In the genomic region with DNA sequence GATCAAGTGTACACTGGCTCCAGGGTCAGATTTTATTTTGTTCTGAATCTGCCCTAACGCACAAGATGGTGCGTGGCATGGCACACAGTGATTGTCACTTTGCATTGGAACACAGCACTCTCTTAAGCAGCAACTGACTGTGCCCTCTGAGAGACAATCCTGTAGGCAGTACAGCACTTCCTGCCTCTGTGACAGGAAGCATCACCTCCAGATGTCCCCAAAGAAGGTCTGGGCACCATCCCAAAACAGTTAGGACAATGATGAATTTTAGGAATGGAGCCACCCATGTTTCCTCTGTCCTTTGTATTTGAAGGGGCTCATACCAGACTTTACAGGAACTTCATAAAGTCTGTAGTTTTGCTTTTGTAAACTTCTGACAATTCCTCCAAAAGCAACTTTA, we compare ENCODE assay signal across 7 mouse cellular contexts. TPM values are rescaled to one million over a fixed set of nuclear protein-coding genes. Genes with fewer than 3 reads are reported as not detected.
A peak's percentile ranks its signal among the peaks of the same experiment; 100 is the strongest.
DNase-seq lines count a peak whose midpoint lies in the region; ATAC-seq and TF ChIP-seq lines count a peak whose summit lies in the region.

No protein-coding gene starts in this region.

- TF ChIP-seq CTCF in stomach, postnatal 0 days (IDR thresholded peaks at IDR 0.05; ENCODE audit: low read depth), result no peak
- TF ChIP-seq CTCF in heart, postnatal 0 days (IDR thresholded peaks at IDR 0.05; ENCODE audit: low read depth), result no peak

- no peaks in the 10 kb centered on the region for H3K27me3 ChIP-seq in stomach, embryonic 14.5 days (ENCODE audit: control insufficient read depth, insufficient read depth, low read length)
- no peaks in the 10 kb centered on the region for H3K27me3 ChIP-seq in stomach, postnatal 0 days (ENCODE audit: control insufficient read depth, insufficient read depth, low read length)
- H3K27me3 ChIP-seq in heart, postnatal 0 days (ENCODE audit: control insufficient read depth, insufficient read depth, low read length), result no peaks in the 10 kb centered on the region

- 89% methylated on average over 2 of the region's 2 CpGs for WGBS in stomach, embryonic 14.5 days
- WGBS in stomach, postnatal 0 days, result 83% methylated on average over 2 of the region's 2 CpGs
- WGBS in heart, postnatal 0 days, result 63% methylated on average over 2 of the region's 2 CpGs

- H3K27ac ChIP-seq in stomach, embryonic 14.5 days (ENCODE audit: low read length), result no peak overlapping the region
- H3K27ac ChIP-seq in stomach, postnatal 0 days (replicated peaks), result no peak overlapping the region
- peak overlapping the region; percentile 58 for H3K27ac ChIP-seq in heart, postnatal 0 days (ENCODE audit: low read depth)

- no peak for TF ChIP-seq EP300 in stomach, postnatal 0 days (optimal IDR thresholded peaks at IDR 0.05)
- no peak for TF ChIP-seq EP300 in heart, postnatal 0 days (IDR thresholded peaks at IDR 0.05; ENCODE audit: low read depth)

- no peaks in the 10 kb centered on the region for H3K36me3 ChIP-seq in stomach, embryonic 14.5 days (ENCODE audit: control insufficient read depth, insufficient read depth, low read length)
- H3K36me3 ChIP-seq in stomach, postnatal 0 days (ENCODE audit: control insufficient read depth, insufficient read depth, low read length), result no peaks in the 10 kb centered on the region
- no peaks in the 10 kb centered on the region for H3K36me3 ChIP-seq in heart, postnatal 0 days (replicated peaks; ENCODE audit: control insufficient read depth, insufficient read depth, low read length)

- no peaks in the 10 kb centered on the region for H3K9me3 ChIP-seq in stomach, embryonic 14.5 days (ENCODE audit: control insufficient read depth, low read depth, low read length)
- no peaks in the 10 kb centered on the region for H3K9me3 ChIP-seq in stomach, postnatal 0 days (ENCODE audit: control insufficient read depth, low read length)
- no peaks in the 10 kb centered on the region for H3K9me3 ChIP-seq in heart, postnatal 0 days (replicated peaks; ENCODE audit: control insufficient read depth, low read length)

- 0 out of 2 replicates have a peak, but pooled peaks have one; percentile 37 for ATAC-seq in stomach, embryonic 14.5 days (ENCODE audit: insufficient number of reproducible peaks, insufficient read depth, low FRiP score, low read depth)
- no peak for ATAC-seq in stomach, postnatal 0 days (ENCODE audit: low FRiP score, low TSS enrichment)
- peak; percentile 61; the same call in 1 of the 2 replicates for ATAC-seq in heart, postnatal 0 days (ENCODE audit: insufficient read depth, low read depth)

- DNase-seq in stomach, postnatal 0 days (ENCODE audit: low spot score), result no peak
- DNase-seq in heart, postnatal 0 days (ENCODE audit: low spot score), result peak; percentile 45
- DNase-seq in kidney, postnatal 36 days, result peak; percentile 64 to 82
- no peak for DNase-seq in testis, postnatal 14 days (ENCODE audit: low spot score)
- no peak for DNase-seq in right cerebral cortex, postnatal 36 days (ENCODE audit: low spot score in 2 of 2)
- DNase-seq in urinary bladder, adult 18-20 months (ENCODE audit: low spot score in 2 of 2), result no peak

- no peak overlapping the region for H3K4me2 ChIP-seq in stomach, embryonic 14.5 days (replicated peaks; ENCODE audit: low read depth, low read length)
- no peak overlapping the region for H3K4me2 ChIP-seq in stomach, postnatal 0 days (replicated peaks; ENCODE audit: low read depth)
- H3K4me2 ChIP-seq in heart, postnatal 0 days (ENCODE audit: low read depth, low read length), result no peak overlapping the region

- 0 out of 2 replicates have a peak, but pooled peaks cover 4% of the 10 kb centered on the region for H3K4me1 ChIP-seq in stomach, embryonic 14.5 days (ENCODE audit: control insufficient read depth, insufficient read depth, low read length)
- H3K4me1 ChIP-seq in stomach, postnatal 0 days (replicated peaks; ENCODE audit: control insufficient read depth, insufficient read depth), result no peaks in the 10 kb centered on the region
- peaks cover 48% of the 10 kb centered on the region for H3K4me1 ChIP-seq in heart, postnatal 0 days (ENCODE audit: control insufficient read depth, insufficient read depth)

- H3K9ac ChIP-seq in stomach, embryonic 14.5 days (replicated peaks; ENCODE audit: low read depth, low read length), result no peak overlapping the region
- H3K9ac ChIP-seq in stomach, postnatal 0 days (ENCODE audit: low read length), result no peak overlapping the region
- no peak overlapping the region for H3K9ac ChIP-seq in heart, postnatal 0 days (replicated peaks; ENCODE audit: low read depth, low read length)

- H3K4me3 ChIP-seq in stomach, embryonic 14.5 days (ENCODE audit: low read depth, low read length), result no peak overlapping the region
- no peak overlapping the region for H3K4me3 ChIP-seq in stomach, postnatal 0 days (ENCODE audit: low read depth, low read length)
- no peak overlapping the region for H3K4me3 ChIP-seq in heart, postnatal 0 days (ENCODE audit: low read depth, low read length)

RNA-seq across cellular contexts. Expression of a gene that starts 54.0 kb away (rescaled TPM):
- polyA plus RNA-seq in stomach, embryonic 14.5 days (2014; fragmentation: Nextera tagmentation; extraction: Ambion mirVana), result 14.8 and 14.9 TPM in 2 replicates
- polyA plus RNA-seq in stomach, postnatal 0 days (2015; fragmentation: Nextera tagmentation; extraction: Ambion mirVana), result 4.5 and 4.8 TPM in 2 replicates
- total RNA-seq in heart, postnatal 0 days (2014; rRNA removed; ENCODE audit: low replicate concordance), result 1.3 and 2.3 TPM in 2 replicates
- polyA plus RNA-seq in heart, postnatal 0 days (2015; fragmentation: Nextera tagmentation; extraction: Ambion mirVana), result 2.7 and 4.3 TPM in 2 replicates

RNA-seq across cellular contexts. Expression of a gene that starts 54.2 kb away (rescaled TPM):
- polyA plus RNA-seq in stomach, embryonic 14.5 days (2014; fragmentation: Nextera tagmentation; extraction: Ambion mirVana), result 0.57 and 0.72 TPM in 2 replicates
- 0.44 and 0.93 TPM in 2 replicates for polyA plus RNA-seq in stomach, postnatal 0 days (2015; fragmentation: Nextera tagmentation; extraction: Ambion mirVana)
- total RNA-seq in heart, postnatal 0 days (2014; rRNA removed; ENCODE audit: low replicate concordance), result 4.1 TPM in 1 of 2 replicates, not detected in the other
- polyA plus RNA-seq in heart, postnatal 0 days (2015; fragmentation: Nextera tagmentation; extraction: Ambion mirVana), result 0.08 and 0.36 TPM in 2 replicates

Comparison
In these comparisons a context has a peak if more than half of its experiments do, and no peak if none do; other contexts are left out.
1. DNase-seq: peak in heart, postnatal 0 days (single experiment) and kidney, postnatal 36 days (2 of 2); none in stomach, postnatal 0 days (single experiment), testis, postnatal 14 days (single experiment), right cerebral cortex, postnatal 36 days (0 of 2) and urinary bladder, adult 18-20 months (0 of 2).